Mouse (Mus musculus): Measurements from ENCODE around the gene Wdr1. TPM values are rescaled to one million over a fixed set of nuclear protein-coding genes. Genes with fewer than 3 reads are reported as not detected.

Wdr1 gene
- total and polyA plus RNA-seq, 2 experiments from 2014 or later: 174 to 245 TPM

GRCm38 (mm10) chr5:38547375-38547774 is 15.6 kb downstream of the Wdr1 start:
- H3K9ac ChIP-seq (replicated peaks; ENCODE audit: low read length): no peak overlapping the region
- no peaks in the 10 kb centered on the region for H3K27me3 ChIP-seq (ENCODE audit: insufficient read depth, low read length)
- no peak for DNase-seq (ENCODE audit: low spot score)
- no peak for TF ChIP-seq CTCF (IDR thresholded peaks at IDR 0.05; ENCODE audit: low read depth)
- no peak overlapping the region for H3K4me3 ChIP-seq (ENCODE audit: low read length)
- H3K9me3 ChIP-seq (ENCODE audit: low read length): no peaks in the 10 kb centered on the region
- H3K4me2 ChIP-seq (ENCODE audit: low read depth, low read length): no peak overlapping the region
- peaks cover 3% of the 10 kb centered on the region; the same call in 1 of the 2 replicates for H3K4me1 ChIP-seq (ENCODE audit: insufficient read depth, low read length)
- 44% methylated on average over 6 of the region's 6 CpGs for WGBS
- peaks cover 86% of the 10 kb centered on the region for H3K36me3 ChIP-seq (ENCODE audit: insufficient read depth, low read length)
- H3K27ac ChIP-seq: no peak overlapping the region
- ATAC-seq: no peak

GRCm38 (mm10) chr5:38544423-38545415 is 18.3 kb downstream of the Wdr1 start:
- no peak overlapping the region; the same call in 1 of the 2 replicates for H3K27ac ChIP-seq
- no peak overlapping the region for H3K4me2 ChIP-seq (ENCODE audit: low read depth, low read length)
- no peak overlapping the region for H3K4me3 ChIP-seq (ENCODE audit: low read length)
- no peak for TF ChIP-seq CTCF (IDR thresholded peaks at IDR 0.05; ENCODE audit: low read depth)
- WGBS: 65% methylated on average over 5 of the region's 5 CpGs
- H3K27me3 ChIP-seq (ENCODE audit: insufficient read depth, low read length): no peaks in the 10 kb centered on the region
- no peak for DNase-seq (ENCODE audit: low spot score)
- no peaks in the 10 kb centered on the region for H3K9me3 ChIP-seq (ENCODE audit: low read length)
- H3K36me3 ChIP-seq (ENCODE audit: insufficient read depth, low read length): peaks cover 90% of the 10 kb centered on the region
- H3K9ac ChIP-seq (replicated peaks; ENCODE audit: low read length): no peak overlapping the region
- peaks cover 1% of the 10 kb centered on the region; the same call in 1 of the 2 replicates for H3K4me1 ChIP-seq (ENCODE audit: insufficient read depth, low read length)
- ATAC-seq: no peak

GRCm38 (mm10) chr5:38543496-38544217 is 19.4 kb downstream of the Wdr1 start:
- DNase-seq (ENCODE audit: low spot score) (no peak), ATAC-seq (no peak)
- Histone ChIP-seq H3K9me3 (ENCODE audit: low read length) (no peaks in the 10 kb centered on the region), H3K27me3 (ENCODE audit: insufficient read depth, low read length) (no peaks in the 10 kb centered on the region), H3K4me3 (ENCODE audit: low read length) (no peak overlapping the region), H3K36me3 (ENCODE audit: insufficient read depth, low read length) (peaks cover 90% of the 10 kb centered on the region), H3K4me2 (ENCODE audit: low read depth, low read length) (no peak overlapping the region), H3K4me1 (ENCODE audit: insufficient read depth, low read length) (no peaks in the 10 kb centered on the region), H3K9ac (replicated peaks; ENCODE audit: low read length) (no peak overlapping the region), H3K27ac (no peak overlapping the region; the same call in 1 of the 2 replicates)
- 73% methylated on average over 4 of the region's 4 CpGs for WGBS
- no peak for TF ChIP-seq CTCF (IDR thresholded peaks at IDR 0.05; ENCODE audit: low read depth)

GRCm38 (mm10) chr5:38541728-38542127 is 21.3 kb downstream of the Wdr1 start:
- Histone ChIP-seq H3K4me1 (ENCODE audit: insufficient read depth, low read length) (no peaks in the 10 kb centered on the region; the same call in 1 of the 2 replicates), H3K4me2 (ENCODE audit: low read depth, low read length) (no peak overlapping the region), H3K9ac (replicated peaks; ENCODE audit: low read length) (no peak overlapping the region), H3K27me3 (ENCODE audit: insufficient read depth, low read length) (no peaks in the 10 kb centered on the region), H3K9me3 (ENCODE audit: low read length) (no peaks in the 10 kb centered on the region), H3K27ac (no peak overlapping the region), H3K36me3 (ENCODE audit: insufficient read depth, low read length) (peaks cover 89% of the 10 kb centered on the region), H3K4me3 (ENCODE audit: low read length) (no peak overlapping the region)
- TF ChIP-seq CTCF (IDR thresholded peaks at IDR 0.05; ENCODE audit: low read depth): no peak
- ATAC-seq (no peak), DNase-seq (ENCODE audit: low spot score) (no peak)
- WGBS: 96% methylated on average over 3 of the region's 3 CpGs

- no peak for DNase-seq (ENCODE audit: low spot score)
- H3K36me3 ChIP-seq (ENCODE audit: insufficient read depth, low read length): peaks cover 89% of the 10 kb centered on the region
- H3K4me3 ChIP-seq (ENCODE audit: low read length): no peak overlapping the region
- H3K4me1 ChIP-seq (ENCODE audit: insufficient read depth, low read length): no peaks in the 10 kb centered on the region; the same call in 1 of the 2 replicates
- no peak for ATAC-seq
- no peak overlapping the region for H3K4me2 ChIP-seq (ENCODE audit: low read depth, low read length)
- no peaks in the 10 kb centered on the region for H3K9me3 ChIP-seq (ENCODE audit: low read length)
- no peak overlapping the region for H3K9ac ChIP-seq (replicated peaks; ENCODE audit: low read length)
- no peak for TF ChIP-seq CTCF (IDR thresholded peaks at IDR 0.05; ENCODE audit: low read depth)
- H3K27ac ChIP-seq: no peak overlapping the region
- no peaks in the 10 kb centered on the region for H3K27me3 ChIP-seq (ENCODE audit: insufficient read depth, low read length)
- 95% methylated on average over 1 of the region's 1 CpGs for WGBS
Measured at GRCm38 (mm10) chr5:38540898-38541297, 22.1 kb downstream of the Wdr1 start.

GRCm38 (mm10) chr5:38538508-38538907 is 24.5 kb downstream of the Wdr1 start:
- TF ChIP-seq CTCF (IDR thresholded peaks at IDR 0.05; ENCODE audit: low read depth): no peak
- ATAC-seq (peak; percentile 46; the same call in 1 of the 2 replicates), DNase-seq (ENCODE audit: low spot score) (peak; percentile 26)
- WGBS: 34% methylated on average over 8 of the region's 8 CpGs
- Histone ChIP-seq H3K27me3 (ENCODE audit: insufficient read depth, low read length) (no peaks in the 10 kb centered on the region), H3K9ac (replicated peaks; ENCODE audit: low read length) (no peak overlapping the region), H3K4me2 (ENCODE audit: low read depth, low read length) (no peak overlapping the region), H3K36me3 (ENCODE audit: insufficient read depth, low read length) (peaks cover 88% of the 10 kb centered on the region), H3K9me3 (ENCODE audit: low read length) (no peaks in the 10 kb centered on the region), H3K4me3 (ENCODE audit: low read length) (no peak overlapping the region), H3K27ac (peak overlapping the region; percentile 58; the same call in 1 of the 2 replicates), H3K4me1 (ENCODE audit: insufficient read depth, low read length) (no peaks in the 10 kb centered on the region; the same call in 1 of the 2 replicates)
